Mouse (Mus musculus): ENCODE measurements around the gene Olfr1412. TPM values are rescaled to one million over a fixed set of nuclear protein-coding genes. Genes with fewer than 3 reads are reported as not detected.

The Olfr1412 gene
- total RNA-seq (2021) = not detected

- DNase-seq = no peak
These were observed at the start of gene Olfr1412 for GRCm38 (mm10) chr1:92585479-92585878. Olfr1412 (plus strand) TSS chr1:92585779.

GRCm38 (mm10) chr1:92536972-92537371 is 48.6 kb upstream of the Olfr1412 start:
- no peak for DNase-seq

- DNase-seq = no peak
These were observed 46.5 kb upstream of the Olfr1412 start for GRCm38 (mm10) chr1:92539071-92539470.

GRCm38 (mm10) chr1:92545929-92546328 is 39.6 kb upstream of the Olfr1412 start:
- no peak for DNase-seq

- DNase-seq = no peak
These were observed 14.6 kb upstream of the Olfr1412 start, which contains the start of gene Olfr1413 for GRCm38 (mm10) chr1:92571022-92571421. Olfr1413 (plus strand) TSS chr1:92571322.

- DNase-seq = no peak
These were observed 8.5 kb downstream of the Olfr1412 start, which contains the start of gene Olfr1411 for GRCm38 (mm10) chr1:92594111-92594510. Olfr1411 (plus strand) TSS chr1:92594411.

GRCm38 (mm10) chr1:92596019-92596418 is 10.4 kb downstream of the Olfr1412 start:
- DNase-seq = no peak

- no peak for DNase-seq
These were observed 19.9 kb downstream of the Olfr1412 start, which contains the start of gene Olfr1410 for GRCm38 (mm10) chr1:92605482-92605881. Olfr1410 (plus strand) TSS chr1:92605782.

GRCm38 (mm10) chr1:92607711-92608110 is 22.1 kb downstream of the Olfr1412 start:
- no peak for DNase-seq

- peak in 1 of 2 experiments; percentile 56 for DNase-seq
These were observed 25.4 kb downstream of the Olfr1412 start for GRCm38 (mm10) chr1:92611008-92611407.

- no peak for DNase-seq
These were observed 27.6 kb downstream of the Olfr1412 start for GRCm38 (mm10) chr1:92613175-92613574.

GRCm38 (mm10) chr1:92614516-92614915 is 28.9 kb downstream of the Olfr1412 start:
- DNase-seq = no peak

- DNase-seq = no peak
These were observed 30.5 kb downstream of the Olfr1412 start for GRCm38 (mm10) chr1:92616046-92616445.

GRCm38 (mm10) chr1:92617488-92617887 is 31.9 kb downstream of the Olfr1412 start, which contains the start of gene Olfr12:
Olfr12 (plus strand) TSS chr1:92617788.
- no peak for DNase-seq

GRCm38 (mm10) chr1:92618360-92618759 is 32.8 kb downstream of the Olfr1412 start:
- no peak for DNase-seq

GRCm38 (mm10) chr1:92628227-92628626 is 42.6 kb downstream of the Olfr1412 start:
- DNase-seq = no peak

GRCm38 (mm10) chr1:92632196-92632595 is 46.6 kb downstream of the Olfr1412 start:
- DNase-seq = peak in 1 of 2 experiments; percentile 0

GRCm38 (mm10) chr1:92632948-92633347 is 47.4 kb downstream of the Olfr1412 start:
- DNase-seq = peak in 1 of 2 experiments; percentile 1

- DNase-seq = peak in 1 of 2 experiments; percentile 21
These were observed 48.1 kb downstream of the Olfr1412 start for GRCm38 (mm10) chr1:92633726-92634125.

GRCm38 (mm10) chr1:92634569-92634968 is 49.0 kb downstream of the Olfr1412 start:
- DNase-seq = no peak

- DNase-seq = peak in 1 of 2 experiments; percentile 33
These were observed 49.5 kb downstream of the Olfr1412 start for GRCm38 (mm10) chr1:92634976-92635599.

- DNase-seq = no peak
These were observed 50.4 kb downstream of the Olfr1412 start for GRCm38 (mm10) chr1:92636015-92636414.

GRCm38 (mm10) chr1:92636676-92637075 is 51.1 kb downstream of the Olfr1412 start:
- no peak for DNase-seq

GRCm38 (mm10) chr1:92637501-92638172 is 52.1 kb downstream of the Olfr1412 start:
- no peak for DNase-seq
